Mouse (Mus musculus): ENCODE results near the gene Tnrc6a.

Tnrc6a gene

DNA sequence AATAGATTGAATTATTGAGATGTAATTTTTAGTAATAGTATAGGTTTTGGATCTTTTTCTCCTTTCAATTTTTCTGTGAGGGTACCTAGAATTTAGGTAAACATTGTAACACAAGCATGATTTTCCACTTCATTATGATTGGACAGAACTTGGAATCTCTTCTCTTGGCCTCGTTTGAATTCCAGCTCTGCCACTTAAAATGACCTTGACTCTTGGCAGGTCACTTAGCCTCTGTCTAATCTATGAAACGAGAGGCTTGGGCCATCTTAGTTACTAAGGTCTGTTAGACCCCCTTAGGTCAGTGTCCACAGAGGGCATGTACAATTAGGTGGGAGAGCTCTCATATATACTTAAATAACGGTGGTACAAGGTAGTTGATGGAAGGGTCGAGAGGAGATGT lies 2.4 kb downstream of the Tnrc6a start:
- DNase-seq, result no peak

DNA sequence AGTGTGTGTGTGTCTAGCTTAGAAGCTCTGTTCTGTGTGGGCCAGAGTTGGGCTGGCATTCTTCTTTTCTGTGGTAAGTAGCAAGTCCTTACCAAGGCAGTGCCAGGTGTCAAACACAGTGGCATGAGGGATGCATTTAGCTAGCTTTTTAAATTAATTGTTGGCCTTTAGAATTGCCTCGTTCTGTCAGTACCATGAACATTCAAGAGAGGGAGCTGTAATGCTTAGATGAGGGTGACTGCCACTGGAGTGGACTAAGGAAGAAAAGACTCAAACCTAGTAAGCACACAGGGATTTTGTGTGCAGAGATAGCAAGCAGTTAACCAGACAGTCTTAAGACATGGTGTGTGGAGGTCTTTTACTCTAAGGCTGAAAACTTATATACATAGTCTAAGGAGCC lies 3.6 kb downstream of the Tnrc6a start:
- DNase-seq, result no peak

DNA sequence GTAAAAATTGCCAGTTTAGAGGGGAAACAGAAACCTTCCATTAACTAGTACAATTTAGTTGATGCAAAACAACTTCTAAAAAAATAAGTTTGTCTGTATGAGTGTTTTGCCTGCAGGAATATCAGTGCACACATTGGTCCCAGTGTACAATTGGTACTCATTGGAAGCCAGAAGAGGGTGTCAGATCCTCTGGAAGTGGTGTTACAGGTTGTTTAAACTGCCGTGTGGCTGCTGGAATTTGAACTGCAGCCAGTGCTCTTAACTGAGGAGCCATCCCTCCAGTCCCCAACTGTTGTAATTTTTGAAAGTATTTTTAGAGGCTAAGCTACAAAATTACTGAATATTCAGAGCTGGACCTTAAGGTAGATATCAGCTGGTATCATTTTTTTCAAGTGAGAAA lies 4.3 kb downstream of the Tnrc6a start:
- peak; percentile 38 for DNase-seq

DNA sequence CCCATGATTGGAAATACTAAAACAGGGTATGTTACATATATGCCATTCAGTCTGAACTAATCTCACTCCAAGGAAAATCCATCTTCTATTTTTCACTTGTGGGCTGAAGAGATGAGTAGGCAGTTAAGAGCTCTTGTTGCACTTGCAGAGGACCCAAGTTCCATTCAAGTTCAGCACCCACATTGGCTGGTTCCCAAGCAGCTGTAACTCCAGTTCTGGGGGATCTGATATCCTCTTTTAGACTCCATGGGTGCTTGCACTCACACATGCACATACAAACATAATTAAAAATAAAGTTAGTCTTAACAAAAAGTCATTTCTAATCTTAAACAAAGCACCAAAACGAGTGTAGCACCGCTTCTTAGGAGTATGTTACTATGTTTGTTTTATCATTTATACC lies 5.4 kb downstream of the Tnrc6a start:
- DNase-seq, result no peak

DNA sequence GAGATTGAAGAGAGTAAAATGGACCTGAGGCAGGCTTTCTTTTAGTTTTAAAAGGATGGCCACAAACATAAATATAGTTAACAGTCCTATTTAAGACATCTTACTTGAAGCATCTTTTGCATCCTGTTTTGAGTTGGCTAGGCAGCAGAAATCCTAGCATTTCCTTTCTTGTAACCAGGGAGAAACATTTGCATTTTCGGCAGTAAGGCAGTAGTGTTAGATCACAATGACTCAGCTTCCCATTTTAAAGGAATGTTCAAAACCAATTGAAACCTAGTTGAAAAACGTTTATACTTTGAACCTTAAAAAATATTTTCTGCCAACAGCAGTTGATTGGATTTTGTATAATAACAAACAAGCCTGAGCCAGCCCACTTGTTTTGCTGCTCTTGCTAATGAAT lies 6.5 kb downstream of the Tnrc6a start:
- DNase-seq, result no peak

DNA sequence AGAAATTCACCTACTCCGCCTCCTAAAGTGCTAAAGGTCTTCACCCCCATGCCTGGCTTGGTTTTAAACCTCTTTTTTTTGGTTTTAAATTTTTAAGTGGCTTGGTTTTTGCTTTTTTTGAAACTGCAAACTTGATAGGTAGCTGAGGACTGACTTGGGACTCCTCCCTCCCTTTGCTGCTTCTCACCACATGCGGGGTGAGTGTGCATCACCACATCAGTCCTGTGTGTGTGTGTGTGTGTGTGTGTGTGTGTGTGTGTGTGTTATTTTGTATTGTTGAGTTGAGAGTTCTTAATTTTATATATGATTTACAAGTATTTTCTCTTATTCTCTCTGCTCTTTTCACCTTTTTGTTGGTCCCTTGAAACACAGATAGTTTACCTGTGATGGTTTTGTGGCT lies 8.7 kb downstream of the Tnrc6a start:
- DNase-seq, result no peak

DNA sequence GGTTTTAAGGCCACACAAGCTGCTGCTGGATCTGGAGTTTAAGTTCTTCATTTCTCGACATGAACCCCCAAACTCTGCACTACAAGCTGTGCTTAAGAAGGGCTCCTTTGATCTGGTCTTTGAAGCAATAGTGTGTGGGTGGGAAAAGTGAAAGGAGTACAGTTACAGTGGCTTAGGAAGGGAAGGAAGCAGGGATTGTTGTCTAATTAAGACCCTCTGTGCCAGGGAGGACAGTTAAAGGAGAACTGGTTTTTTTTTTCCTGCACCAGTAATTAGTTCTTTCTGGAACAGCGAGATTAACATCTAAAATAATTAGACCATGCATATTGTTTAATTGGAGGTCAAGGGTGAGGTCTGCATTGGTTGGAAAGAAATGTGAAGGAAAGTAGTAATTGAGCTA lies 11.2 kb downstream of the Tnrc6a start:
- peak; percentile 28 for DNase-seq

DNA sequence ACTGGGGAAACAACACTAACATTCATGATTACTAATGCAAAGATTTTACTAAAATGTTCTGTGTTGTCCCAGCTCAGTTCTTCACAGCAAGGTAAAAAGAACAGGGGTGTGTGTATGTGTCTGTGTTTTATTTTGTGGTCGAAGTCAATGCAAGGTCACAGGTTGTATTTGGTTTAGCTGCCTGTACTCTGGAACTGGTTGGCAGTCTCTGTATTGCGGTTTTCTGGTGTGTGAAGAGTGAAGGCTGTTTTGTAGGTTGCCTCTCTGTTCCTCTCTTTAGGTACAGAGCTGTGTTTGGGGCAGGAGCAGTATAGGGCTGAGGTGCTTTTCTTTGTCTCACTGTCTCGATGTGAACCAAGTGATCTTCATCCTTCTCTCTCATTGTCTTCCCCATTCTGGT lies 12.0 kb downstream of the Tnrc6a start:
- no peak for DNase-seq

DNA sequence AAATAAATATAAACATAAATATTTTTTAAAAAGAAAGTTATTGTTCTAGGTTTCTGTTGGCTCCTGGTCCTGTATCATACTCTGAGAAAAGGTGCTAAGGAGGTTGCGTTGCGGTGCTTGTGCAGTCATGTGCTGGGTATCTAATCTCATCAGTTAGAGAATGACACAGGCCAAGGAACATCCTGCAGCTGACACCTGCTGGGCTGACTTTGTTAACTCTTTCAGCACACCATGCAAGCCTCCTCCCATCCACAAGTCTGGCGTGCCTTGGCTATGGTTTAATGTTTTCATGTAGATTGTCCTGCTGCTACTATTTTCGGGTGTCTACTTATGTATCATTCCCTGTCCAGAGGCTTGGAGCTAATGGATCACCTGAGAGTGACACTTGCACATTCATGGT lies 14.3 kb downstream of the Tnrc6a start:
- DNase-seq, result no peak

DNA sequence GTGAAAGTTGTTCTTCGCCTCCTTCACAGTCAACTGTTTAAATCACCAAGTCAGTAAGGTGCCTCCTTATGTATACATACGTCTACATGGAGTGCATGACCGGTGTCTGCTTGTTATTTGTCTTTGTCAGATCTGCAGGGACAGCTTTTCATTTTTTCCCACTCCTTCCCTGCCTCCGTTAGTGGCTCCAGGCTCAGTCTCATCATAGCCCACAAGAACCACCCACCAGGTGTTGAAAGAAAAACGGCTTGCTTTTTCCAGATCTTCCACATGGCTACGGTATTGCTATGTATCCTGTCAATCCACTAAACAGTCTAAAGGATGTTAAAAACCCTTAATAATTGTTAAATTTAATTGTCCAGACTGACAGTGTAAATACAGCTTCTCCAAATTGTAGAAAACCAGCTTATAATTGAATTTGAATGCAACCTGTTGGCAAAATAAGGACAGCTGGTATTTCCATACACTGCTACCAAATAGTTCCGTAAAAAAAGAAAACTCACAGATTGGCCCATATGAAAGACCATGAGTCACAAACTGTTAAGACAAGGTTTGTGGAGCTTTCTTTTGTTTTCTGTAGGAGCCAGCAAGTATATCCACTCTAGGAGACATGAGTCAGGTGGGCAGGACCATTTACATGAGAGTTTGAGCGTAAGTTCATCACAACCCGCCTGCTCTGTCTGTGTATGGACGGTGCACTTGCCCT lies 22.6 kb downstream of the Tnrc6a start:
- DNase-seq, result no peak

DNA sequence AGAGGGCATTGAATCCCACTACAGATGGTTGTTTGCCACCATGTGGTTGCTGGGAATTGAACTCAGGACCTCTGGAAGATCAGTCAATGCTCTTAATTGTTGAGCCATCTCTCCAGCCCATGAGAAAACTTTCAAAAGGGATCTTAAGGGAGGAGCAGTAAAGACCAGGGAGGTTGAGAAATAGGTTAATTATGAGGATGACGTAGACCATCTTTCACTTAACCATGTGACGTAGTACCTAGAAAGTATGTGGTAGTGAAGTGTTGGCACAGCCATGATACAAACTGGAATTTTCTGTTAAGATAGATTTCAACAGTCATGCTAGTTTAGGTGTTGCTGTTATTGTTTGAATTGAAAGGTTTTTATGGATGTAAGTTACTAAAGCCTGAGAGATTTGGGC lies 24.1 kb downstream of the Tnrc6a start:
- DNase-seq, result no peak

DNA sequence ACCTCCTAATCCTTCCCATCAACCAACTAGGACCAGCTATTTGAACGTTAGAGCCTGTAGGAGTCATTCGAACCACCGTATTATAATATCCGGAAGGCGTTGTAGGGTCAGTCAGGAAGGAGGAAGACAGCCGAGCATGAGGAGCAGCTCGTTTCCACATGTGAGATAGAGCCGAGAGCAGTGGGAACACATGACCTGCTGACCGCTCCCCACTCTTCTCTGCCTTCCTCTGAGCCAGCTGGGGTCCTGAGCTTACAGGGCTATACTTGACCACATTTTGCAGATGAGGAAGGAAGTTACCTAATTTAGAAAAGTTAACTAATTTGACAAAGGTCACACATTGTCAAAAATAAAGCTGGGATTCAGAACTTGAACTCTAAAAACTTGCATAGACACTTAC lies 25.2 kb downstream of the Tnrc6a start:
- DNase-seq, result no peak

DNA sequence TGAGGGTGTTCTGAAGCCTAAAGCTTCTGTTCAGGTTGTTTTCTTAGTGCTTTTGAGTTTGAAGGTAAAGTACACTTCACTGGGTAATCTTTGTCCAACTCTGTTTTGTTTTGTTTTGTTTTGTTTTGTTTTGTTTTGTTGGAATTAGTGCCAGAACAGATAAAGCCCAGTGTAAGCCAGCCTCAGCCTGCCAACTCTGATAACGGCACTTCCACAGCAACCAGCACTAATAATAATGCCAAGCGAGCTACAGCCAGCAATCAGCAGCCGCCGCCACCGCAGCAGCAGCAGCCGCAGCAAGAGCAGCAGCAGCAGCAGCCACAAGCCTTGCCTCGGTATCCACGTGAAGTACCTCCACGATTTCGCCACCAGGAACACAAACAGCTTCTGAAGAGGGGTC lies 38.7 kb downstream of the Tnrc6a start:
- DNase-seq, result peak; percentile 18

DNA sequence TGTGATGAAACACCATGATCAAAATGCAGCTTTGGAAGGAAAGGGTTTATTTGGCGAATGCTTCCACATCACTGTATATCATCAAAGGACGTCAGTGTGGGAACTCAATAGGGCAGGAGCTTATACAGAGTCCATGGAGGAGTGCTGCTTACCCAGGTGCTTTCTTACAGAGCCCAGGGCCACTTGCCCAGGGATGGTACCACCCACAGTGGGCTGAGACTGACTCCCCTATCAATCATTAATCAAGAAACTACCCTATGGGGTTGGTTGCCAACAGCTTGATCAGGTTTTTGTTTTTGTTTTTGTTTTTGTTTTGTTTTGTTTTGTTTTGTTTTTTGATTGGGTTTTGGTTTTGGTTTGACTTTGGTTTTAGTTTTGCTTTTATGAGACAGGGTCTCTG lies 43.8 kb downstream of the Tnrc6a start:
- DNase-seq, result no peak

DNA sequence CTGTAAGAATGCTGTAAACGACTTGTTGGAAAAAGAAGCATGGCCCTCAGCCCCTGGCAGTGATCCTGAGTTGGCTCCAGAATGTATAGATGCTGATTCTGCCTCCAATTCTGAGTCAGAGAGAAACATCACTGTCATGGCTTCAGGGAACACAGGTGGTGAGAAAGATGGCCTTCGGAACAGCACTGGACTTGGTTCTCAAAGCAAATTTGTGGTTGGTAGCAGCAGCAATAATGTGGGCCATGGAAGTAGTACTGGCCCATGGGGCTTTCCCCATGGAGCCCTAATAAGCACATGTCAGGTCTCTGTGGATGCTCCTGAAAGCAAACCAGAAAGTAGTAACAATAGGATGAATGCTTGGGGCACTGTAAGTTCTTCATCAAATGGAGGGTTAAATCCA lies 45.9 kb downstream of the Tnrc6a start:
- no peak for DNase-seq

DNA sequence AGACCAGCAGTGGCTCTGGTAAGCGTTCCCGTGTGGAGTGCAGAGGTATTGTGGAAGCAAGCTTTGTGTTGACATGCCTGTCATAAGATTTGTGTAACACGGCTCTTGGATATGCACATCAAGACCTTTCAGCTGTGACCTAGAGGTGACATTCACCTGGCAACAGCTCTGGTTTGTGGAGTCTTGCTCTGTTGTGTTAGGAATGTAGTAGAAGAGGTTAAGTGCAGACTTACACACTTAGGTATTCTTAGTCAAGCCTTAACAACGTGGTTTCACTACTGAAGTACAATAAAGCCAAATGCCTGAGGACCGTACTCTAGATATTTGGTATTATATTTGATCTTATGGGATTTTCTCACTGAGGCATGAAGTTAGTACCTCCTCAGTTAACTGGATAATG lies 48.4 kb downstream of the Tnrc6a start:
- peak; percentile 12 for DNase-seq

DNA sequence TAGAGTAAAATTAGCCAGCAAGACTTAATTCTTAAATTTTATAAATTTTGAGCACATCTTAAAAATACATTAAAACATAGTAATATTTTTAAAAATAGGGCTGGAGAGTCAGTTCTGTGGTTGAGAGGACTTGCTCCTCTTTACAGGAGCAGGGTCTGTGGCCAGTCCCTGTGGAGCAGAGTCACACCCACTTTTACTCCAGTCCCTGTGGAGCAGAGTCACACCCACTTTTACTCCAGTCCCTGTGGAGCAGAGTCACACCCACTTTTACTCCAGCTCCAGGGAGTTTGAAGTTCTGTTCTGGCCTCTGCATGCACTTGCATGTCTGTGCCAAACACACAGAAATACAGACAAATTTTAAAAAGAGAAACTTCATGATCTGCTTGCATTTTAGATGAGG lies 53.5 kb downstream of the Tnrc6a start:
- no peak for DNase-seq

DNA sequence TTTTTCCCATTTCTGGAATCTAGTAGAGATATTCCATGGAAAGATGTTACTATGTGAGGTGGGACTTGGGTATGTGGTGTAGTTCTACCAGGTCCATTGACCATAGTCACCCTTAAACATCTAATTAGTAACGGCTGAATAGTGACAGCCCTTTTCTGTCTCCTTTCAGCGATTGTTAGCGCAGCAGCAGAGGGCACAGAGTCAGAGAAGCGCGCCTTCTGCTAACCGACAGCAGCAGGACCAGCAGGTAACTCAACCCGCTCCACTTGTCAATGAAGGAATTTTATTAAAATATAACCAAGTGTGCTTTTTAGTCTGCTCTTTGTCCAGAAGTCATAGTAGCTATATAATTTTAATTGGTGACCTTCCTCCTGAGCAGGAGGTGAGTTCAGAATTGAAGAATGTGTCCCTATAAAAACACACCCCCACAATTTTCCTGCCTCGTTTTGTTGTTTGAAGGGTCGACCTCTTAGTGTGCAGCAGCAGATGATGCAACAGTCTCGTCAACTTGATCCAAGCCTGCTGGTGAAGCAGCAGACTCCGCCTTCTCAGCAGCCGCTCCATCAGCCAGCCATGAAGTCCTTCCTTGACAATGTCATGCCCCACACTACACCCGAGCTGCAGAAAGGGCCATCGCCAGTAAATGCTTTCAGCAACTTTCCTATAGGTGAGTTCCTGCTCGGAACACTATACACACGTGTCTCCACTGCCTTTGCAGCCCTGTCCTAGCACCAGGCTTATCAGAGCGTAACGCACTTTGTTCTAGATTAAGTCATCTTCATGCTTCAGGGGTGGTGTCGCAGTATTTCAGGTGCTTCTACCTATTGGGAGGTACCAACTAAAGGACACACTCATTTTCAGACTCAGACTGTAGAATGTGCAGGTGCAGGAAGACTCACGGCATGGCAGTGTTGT lies 58.4 kb downstream of the Tnrc6a start:
- peak; percentile 37 for DNase-seq

DNA sequence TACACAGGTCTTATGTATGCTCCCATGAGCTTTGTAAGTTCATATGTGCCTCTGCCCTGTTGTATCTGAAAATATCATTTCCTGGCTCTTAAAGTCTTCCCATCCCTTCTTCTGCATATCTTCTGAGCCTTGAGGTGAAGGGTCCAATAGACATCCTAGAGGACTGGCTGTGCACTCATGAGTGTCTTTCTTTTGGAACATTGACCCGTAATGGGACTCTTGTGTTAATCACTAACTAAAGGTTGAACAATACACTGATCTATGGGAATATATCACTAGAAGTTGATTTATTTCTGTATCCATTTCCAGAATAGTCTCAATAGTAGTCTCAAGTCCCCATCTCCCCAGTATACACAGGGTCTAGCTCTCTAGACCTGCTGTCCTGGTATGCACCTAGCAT lies 61.2 kb downstream of the Tnrc6a start:
- DNase-seq, result no peak

DNA sequence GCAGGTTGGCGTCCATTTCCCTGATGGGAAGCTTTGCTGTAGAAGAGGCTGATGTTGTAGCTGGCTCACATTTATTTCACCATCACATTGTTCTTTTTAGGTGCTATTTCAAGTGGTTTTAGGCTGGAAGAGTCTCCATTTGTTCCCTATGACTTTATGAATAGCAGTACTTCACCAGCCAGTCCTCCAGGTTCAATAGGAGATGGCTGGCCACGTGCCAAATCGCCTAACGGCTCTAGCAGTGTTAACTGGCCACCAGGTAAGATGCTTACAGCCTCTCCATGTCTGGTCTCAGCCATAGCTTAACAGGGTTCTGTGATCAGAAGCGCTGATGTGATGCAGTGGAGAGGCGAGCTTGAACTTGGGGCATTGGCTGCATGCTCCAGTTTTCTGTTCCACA lies 62.8 kb downstream of the Tnrc6a start:
- DNase-seq, result no peak

DNA sequence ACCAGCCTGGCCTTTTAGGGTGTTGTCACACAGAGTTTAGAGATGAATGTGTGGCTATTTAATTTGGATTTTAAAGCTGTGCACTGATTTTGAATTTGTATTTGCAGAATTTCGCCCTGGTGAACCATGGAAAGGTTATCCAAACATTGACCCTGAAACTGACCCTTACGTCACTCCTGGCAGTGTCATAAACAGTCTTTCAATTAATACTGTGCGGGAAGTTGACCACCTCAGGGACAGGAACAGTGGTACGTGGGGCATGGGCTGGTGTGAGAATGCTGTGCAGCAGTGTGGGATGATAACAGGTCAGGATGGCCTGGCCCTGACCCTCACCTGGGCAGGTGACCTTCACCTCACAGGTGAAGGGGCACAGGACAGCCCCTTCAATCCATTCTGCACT lies 63.6 kb downstream of the Tnrc6a start:
- no peak for DNase-seq

DNA sequence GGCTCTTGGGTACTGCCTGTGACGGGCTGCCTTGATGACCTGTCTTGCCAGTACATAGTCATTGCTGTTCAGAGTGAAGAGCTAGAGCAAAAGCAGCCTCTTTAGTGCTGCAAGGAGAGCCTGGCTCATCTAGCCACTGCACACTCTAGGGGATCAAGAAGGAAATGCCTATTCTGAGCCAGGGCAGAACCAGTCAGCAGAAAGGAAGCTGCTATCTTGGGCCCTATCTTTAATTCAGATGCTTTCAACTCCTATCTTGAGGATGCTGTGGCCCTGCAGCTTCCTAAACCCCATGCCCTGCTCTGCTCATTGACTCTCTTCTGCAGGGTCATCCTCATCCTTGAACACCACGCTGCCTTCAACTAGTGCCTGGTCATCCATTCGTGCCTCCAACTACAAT lies 64.8 kb downstream of the Tnrc6a start:
- DNase-seq, result no peak

DNA sequence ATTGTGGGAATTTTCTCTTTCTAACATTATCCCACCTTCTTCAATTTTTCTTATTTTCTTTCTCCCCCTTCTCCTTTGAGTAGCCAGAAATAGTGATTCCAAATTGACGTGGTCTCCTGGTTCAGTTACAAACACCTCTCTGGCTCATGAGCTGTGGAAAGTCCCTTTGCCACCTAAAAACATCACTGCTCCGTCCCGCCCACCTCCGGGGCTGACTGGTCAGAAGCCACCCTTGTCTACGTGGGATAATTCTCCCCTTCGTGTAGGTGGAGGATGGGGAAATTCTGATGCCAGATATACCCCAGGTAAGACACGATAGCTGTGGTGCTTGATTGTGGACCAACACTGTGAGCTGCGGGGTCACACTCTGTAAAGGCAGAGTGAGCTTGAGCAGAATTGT lies 66.1 kb downstream of the Tnrc6a start:
- DNase-seq, result no peak

DNA sequence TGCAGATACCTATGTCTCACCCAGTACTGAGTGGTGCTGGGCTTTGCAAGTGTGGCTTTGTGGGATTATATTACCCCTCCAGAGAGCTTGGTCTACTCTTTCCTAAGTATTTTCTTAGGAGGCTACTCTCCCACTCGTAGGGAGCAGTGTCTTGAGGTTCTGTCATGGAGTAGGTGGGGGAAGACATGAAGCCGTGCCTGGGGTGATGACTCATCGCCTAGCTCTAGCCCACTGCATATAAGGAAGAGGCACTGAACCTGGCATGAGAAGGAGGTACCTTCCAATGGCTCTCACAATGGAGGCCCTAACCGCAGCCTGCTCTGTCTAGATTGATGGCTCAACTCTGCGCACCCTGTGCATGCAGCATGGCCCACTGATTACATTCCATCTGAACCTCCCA lies 68.0 kb downstream of the Tnrc6a start:
- DNase-seq, result no peak

DNA sequence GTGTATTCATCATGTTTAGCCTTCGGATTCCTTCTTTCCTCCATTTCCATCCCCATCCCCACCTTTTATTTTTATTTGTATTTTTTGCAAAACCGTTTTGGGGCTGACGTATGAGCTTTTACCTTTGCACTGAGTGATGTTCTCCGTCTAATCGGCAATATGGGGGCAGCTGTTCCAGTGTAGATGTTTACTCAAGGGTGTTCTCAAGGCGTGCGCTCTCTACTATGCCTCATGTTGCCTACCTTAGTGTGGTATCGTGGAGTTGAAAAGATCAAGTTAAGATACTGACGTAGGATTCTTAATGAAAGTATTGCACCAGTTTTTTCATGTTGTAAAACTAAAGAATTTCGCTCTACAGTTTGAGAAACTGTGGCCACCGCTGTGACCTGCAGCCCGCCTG lies 69.5 kb downstream of the Tnrc6a start:
- DNase-seq, result no peak

Data from lung, postnatal 36 days (tissue).